Mouse (Mus musculus) thymus, adult 2 months (tissue): ENCODE data around the gene Il21r.

ENCODE experiments used
- CTCF ChIP-seq: fragments of 200-500 bp; IDR thresholded peaks from 2 replicates; pipeline ENCODE4 v1.5.1; 2012; ENCODE audit warnings: mild to moderate bottlenecking, control low read depth, low read length, moderate library complexity, borderline replicate concordance; ENCODE audit not compliant: control insufficient read depth, poor library complexity, insufficient read depth; ENCODE audit errors: extremely low read depth
- POLR2A ChIP-seq: fragments of 200-500 bp; IDR thresholded peaks from 2 replicates; pipeline ENCODE4 v1.6.1; 2012; ENCODE audit warnings: mild to moderate bottlenecking, low read length, control low read depth, moderate library complexity; ENCODE audit not compliant: control insufficient read depth, poor library complexity, insufficient read depth; ENCODE audit errors: extremely low read depth

DNA sequence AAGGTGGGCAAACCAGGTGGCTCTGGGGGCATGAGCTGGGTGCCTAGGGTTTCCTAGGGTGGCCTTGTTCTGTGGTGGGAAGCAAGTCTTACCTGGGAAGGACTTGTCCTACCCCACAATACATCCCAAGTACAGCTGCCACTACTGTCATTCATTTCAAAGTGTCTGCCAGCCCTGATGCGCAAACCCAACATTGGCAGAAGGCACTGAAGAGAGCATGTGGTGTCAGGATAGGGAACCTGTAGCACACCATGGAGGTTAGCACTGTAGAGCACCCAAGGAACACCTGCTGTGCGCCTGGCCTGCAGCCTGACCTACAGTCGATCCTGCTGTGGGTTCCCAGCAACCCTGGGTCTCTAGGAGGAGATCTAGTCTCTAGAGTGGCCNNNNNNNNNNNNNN, 27.8 kb downstream of the Il21r start:
- no peak for TF ChIP-seq CTCF
- no peak for TF ChIP-seq POLR2A
